Mouse (Mus musculus): Measurements from ENCODE around the gene Acbd7.

The Acbd7 gene

GRCm38 (mm10) chr2:3335611-3336301 is at the start of gene Acbd7:
Gene Acbd7, plus strand, starts transcription at chr2:3336168.
- DNase-seq (ENCODE audit: low read depth, low spot score), result peak; percentile 59

- no peak for DNase-seq (ENCODE audit: low read depth, low spot score)
These were observed 49.7 kb upstream of the Acbd7 start for GRCm38 (mm10) chr2:3286243-3286642.

GRCm38 (mm10) chr2:3289581-3289980 is 46.4 kb upstream of the Acbd7 start:
- no peak for DNase-seq (ENCODE audit: low read depth, low spot score)

DNA sequence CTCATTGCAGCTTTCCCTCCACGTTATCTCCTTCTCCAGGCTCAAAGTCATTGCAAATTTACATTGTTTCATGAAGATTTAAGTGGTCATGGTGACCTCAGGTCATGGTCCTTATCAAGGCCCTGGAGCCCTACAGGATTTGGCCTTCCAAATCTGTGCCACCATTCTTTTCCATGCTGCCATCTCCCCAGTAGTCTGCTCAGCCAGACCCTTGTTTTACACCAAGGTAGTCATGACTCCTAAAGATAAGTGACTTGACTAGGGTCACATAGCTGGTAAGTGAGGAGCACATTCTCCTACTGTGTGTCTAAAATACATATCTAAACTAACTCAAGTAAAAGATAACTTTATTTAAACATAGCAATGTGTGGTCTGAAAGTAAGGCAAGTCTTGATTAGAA is 43.8 kb upstream of the Acbd7 start:
- no peak for DNase-seq (ENCODE audit: low read depth, low spot score)

DNA sequence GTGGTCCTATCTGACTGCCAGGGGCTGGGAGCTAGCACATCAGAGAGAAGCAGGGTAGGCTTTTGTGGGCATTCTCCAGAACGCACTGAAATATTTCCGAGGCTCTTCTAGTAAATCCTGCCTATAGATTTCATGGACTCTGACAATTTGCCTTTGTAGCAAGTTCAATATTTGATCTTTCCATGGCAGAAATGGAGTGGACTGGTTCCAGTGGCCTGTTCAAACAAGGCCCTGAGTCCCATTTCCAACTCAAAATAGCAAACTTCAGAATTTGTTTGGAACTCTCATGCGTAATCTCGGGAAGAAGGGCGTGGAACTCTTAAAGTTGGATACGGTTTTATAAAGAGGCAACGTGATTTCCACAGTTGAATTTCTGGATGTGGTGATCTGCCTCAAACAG is 40.1 kb upstream of the Acbd7 start:
- no peak for DNase-seq (ENCODE audit: low read depth, low spot score)

DNA sequence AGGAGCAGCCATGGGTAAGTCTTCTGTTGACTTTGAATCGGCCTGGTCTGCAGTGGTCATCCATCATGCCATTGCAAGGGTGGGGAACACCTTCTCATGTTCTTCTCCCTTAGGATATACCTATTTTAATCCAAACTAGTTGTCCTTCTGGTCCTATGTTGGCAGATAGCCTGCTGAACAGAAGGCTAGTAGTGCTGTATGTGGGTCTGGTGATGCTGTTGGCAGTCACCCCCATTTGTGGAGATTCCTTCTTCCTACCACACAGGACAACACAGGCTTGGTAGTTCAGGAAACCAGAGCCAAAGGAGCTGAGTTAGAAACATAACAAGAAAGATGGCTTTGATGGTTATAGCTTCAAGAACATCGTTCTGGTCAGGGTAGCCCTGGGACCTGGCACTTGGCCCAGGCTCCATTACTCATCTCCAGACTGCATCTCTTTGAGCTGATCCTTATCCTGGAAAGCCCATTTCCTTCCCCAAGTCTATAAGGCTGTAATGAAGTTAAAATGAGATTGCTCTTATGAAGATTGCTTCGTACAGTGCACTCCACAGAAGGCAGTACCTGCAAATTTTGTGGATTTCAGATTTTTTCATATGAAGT is 30.4 kb upstream of the Acbd7 start:
- no peak for DNase-seq (ENCODE audit: low read depth, low spot score)

DNA sequence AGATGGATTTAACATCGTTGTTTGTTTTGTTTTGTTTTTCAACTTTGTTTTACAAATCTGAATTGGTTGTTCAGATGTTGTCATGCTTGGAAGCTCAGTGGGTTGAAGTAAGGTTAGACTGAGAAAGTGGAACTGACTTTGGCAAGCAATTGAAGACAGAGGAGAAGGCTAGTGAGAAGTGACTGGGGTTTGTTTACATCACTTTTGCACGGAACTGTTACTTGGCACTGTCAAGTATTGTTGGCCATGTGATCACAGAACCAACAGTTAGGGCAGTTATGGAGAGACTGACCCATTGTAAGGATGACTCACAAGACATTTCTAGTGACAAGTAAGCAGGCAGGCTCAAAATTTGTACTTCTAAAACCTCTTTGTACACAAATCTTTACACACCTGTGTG is 12.8 kb upstream of the Acbd7 start:
- DNase-seq (ENCODE audit: low read depth, low spot score), result no peak

DNA sequence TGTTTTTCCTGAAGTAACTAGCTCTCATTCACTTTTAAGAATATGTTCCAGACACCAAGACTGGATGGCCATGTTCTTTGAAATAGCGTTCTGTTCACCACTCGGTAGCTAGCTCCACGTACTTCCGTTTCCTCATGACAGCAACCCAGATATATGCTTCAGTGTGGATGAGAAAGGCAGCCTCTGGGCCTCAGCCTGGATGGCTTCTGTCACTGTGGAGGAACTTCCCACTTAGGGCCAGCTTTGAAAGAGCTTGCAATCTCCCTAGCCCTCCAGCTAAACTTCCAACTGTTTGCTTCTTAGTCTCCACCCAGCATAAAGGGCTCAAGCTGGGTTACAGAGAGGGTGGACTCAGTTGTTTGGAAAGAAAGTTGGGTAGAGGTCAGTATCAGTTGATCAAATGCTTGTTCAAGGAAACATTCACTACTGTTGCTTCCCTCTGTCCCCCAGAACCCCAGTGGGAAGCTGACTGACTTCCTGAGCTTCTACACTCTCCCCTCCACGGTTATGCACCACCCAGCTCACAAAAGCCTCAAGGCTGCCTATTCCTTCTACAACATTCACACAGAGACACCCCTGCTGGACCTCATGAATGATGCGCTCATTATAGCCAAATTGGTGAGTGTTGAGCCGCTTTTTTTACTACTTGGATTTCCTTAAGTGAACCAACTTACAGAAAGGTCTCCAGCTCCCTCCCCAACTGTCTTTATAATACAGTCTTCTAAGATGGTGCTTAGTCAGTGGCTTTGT is 11.4 kb upstream of the Acbd7 start:
- DNase-seq (ENCODE audit: low read depth, low spot score), result no peak

DNA sequence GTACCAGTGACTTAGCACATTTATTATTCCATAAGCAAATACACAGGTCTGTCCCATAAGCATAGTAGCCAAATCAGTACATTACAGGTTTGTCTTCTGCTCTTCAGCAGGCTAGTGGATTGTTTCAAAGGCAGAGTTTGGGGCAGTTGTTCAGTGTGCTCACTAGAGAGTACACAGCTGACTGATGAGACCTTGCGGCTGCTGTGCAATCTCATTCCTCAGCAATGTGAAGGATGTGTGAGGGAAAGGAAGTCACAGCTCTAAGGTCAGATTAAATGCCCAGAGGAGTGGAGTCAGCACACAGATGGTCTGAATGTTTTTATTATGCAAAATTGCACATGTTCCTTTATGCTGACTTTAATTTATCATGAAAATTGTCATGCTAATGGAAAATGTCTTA is 9.4 kb upstream of the Acbd7 start:
- DNase-seq (ENCODE audit: low read depth, low spot score), result no peak

GRCm38 (mm10) chr2:3327351-3327750 is 8.6 kb upstream of the Acbd7 start:
- no peak for DNase-seq (ENCODE audit: low read depth, low spot score)

- no peak for DNase-seq (ENCODE audit: low read depth, low spot score)
These were observed 4.8 kb upstream of the Acbd7 start for GRCm38 (mm10) chr2:3331071-3331703.

DNA sequence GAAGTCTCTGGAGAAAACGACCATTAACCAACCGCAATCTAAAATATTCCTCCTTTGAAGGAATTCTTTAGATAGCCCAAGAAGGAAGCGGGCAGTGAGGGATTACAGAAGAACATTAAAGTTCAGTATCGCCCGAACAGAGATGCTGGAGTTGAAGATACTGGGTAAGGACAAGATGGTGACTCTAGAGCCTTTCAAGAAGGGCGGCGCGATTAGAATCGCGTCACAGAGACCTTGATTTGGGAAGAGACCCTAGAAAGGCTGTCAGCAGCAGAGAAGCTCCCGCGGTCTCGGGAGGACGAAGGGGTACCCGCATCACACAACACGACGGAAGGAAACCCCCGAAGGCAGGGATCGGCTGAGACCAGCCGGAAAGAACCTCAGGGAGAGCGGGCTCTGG is 3.9 kb upstream of the Acbd7 start:
- DNase-seq (ENCODE audit: low read depth, low spot score), result no peak

DNA sequence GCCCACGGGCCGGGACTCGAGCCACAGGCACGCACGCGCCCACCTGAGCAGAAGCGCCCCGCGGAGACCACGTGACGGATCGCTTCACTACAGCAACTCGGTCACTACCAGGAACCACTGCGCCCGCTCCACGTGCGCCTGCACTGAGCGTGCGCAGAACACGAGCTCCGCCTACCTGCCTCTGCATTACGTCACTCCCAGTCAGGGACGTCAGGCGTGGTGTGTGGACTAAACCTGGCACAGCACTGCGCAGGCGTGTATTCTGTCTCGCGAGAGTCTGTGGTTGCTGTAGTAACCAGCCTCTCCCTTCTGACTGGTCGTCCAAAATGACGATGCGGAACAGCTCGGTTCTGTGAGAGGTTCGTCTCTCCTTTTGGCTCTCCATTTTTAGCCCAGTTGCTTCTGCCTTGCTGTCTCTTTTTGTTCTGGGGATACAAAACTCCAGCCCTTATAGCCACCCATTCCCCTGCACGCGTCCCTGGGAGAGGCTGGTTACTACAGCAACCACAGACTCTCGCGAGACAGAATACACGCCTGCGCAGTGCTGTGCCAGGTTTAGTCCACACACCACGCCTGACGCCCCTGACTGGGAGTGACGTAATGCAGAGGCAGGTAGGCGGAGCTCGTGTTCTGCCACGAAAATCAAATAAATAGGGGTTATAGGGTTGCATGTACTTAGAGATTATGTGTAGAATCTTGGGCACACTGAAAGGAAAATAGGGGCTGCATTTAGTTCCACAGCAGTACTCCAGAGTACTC is 3.3 kb upstream of the Acbd7 start, which contains the start of gene Rpp38:
TSS of gene Rpp38 (minus strand) at position 160 of the 759 bp plus-strand sequence.
- DNase-seq (ENCODE audit: low read depth, low spot score), result peak; percentile 86

- no peak for DNase-seq (ENCODE audit: low read depth, low spot score)
These were observed 2.2 kb upstream of the Acbd7 start for GRCm38 (mm10) chr2:3333761-3334160.

- DNase-seq (ENCODE audit: low read depth, low spot score), result no peak
These were observed 12.5 kb downstream of the Acbd7 start for GRCm38 (mm10) chr2:3348422-3348821.

- DNase-seq (ENCODE audit: low read depth, low spot score), result no peak
These were observed 13.0 kb downstream of the Acbd7 start for GRCm38 (mm10) chr2:3348919-3349318.

DNA sequence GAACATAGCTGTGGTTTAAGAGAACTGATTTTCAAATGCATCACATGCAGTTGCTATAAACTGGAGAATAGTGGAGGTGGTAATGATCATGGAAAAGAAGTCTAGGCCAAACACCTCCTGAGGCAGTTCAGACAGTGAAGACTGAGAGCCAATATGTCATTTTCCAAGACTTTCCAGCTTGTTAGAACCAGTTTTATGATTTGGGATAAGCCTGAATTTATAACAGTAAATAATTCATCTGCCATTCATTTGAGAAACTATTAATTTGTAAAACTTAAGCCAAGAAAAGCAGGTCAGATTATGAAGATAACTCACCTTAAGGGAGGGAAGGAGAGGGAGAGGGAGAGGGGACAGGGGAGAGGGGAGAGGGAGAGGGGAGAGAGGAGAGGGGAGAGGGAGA is 17.2 kb downstream of the Acbd7 start:
- no peak for DNase-seq (ENCODE audit: low read depth, low spot score)

DNA sequence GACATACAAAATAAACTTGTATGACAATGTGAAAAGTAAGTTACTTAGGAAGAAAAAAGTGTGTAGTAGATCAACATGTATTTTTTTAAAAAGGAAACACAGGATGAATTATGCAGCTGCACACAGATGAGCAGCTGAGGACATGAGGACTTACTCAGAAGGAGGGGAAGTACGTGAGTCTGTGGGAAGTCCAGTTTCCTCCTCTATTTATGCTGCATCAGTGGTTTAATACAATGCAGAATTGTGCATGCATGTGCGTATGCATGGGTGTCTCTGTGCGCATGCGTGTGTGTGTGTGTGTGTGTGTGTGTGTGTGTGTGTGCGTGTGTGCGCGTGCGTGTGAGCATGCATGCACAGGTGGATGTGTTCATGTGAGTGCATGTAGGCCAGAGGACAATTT is 19.8 kb downstream of the Acbd7 start:
- DNase-seq (ENCODE audit: low read depth, low spot score), result no peak

DNA sequence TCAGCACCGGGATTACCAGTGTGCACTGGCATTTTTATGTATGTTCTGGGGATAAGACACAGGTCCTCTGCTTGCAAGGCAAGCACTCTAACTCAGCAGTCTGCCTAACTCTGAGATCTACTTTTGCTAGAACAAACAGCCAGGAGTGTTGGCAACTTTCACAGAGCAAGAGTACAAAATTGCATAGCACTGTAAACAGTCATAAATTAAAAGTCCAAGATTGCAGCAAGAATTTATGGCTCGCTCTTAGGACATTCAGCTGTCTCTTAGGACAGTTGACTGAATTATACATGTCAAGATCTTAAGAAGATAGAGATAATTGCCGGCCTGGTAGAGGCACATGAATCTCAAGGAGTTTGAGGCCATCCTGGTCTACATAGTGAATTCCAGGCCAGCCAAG is 20.3 kb downstream of the Acbd7 start:
- DNase-seq (ENCODE audit: low read depth, low spot score), result no peak

GRCm38 (mm10) chr2:3357887-3358286 is 21.9 kb downstream of the Acbd7 start:
- DNase-seq (ENCODE audit: low read depth, low spot score), result no peak

DNA sequence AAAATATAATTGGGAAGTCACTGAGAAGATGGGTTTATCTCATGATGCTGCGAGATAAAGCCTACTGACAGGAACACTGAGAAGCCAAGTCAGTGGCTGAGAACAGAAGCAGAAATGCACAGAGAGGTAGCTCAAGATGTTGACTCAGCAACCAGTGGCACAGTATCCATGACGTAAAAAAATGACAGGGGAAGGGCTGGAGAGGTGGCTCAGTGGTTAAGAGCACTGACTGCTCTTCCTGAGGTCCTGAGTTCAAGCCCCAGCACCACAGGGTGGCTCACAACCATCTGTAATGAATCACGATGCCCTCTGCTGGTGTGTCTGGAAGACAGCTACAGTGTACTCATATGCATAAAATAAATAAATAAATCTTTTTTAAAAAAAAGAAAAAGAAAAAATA is 25.1 kb downstream of the Acbd7 start:
- no peak for DNase-seq (ENCODE audit: low read depth, low spot score)

DNA sequence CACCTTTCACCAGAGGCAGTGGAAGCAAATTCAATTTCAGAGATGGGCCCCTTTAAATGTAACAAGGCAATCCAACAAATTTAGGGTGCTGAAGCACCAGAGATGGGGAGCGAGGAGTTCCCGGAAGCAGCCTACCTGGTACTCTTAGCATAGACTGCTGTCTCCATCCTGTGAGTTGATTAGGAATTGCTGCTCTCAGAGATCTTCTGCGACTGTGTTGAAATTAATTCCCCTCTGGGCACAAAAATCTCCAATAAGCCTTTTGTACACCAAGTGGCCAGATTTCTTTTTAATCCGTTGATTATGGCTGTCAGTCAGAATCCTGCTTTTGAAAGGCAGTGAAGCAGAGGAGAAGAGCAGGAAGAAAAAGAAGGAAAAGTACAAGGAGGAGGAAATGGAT is 29.2 kb downstream of the Acbd7 start:
- no peak for DNase-seq (ENCODE audit: low read depth, low spot score)

Data from WW6 (cell line).